Mouse (Mus musculus): ENCODE results near the gene Prr3. TPM values are rescaled to one million over a fixed set of nuclear protein-coding genes. Genes with fewer than 3 reads are reported as not detected.

Gene Prr3
- total and polyA plus RNA-seq, 3 experiments, result 4.0 to 32.0 (median 5.5) TPM

GRCm38 (mm10) chr17:36020191-36021073, 40.4 kb upstream of the Prr3 start, which contains the start of gene H2-T24:
Gene H2-T24, minus strand, starts transcription at chr17:36020560.
- peaks cover 47% of the 10 kb centered on the region for H3K79me2 ChIP-seq (replicated peaks; ENCODE audit: control insufficient read depth, extremely low read depth, insufficient read depth, poor library complexity, severe bottlenecking)
- H3K4me1 ChIP-seq (ENCODE audit: control insufficient read depth in 1 of 2, insufficient read depth in 2 of 2), result peaks cover 21 to 57% of the 10 kb centered on the region in 2 experiments
- peaks cover 4% of the 10 kb centered on the region for H3K9me3 ChIP-seq (replicated peaks; ENCODE audit: low read length)
- H3K36me3 ChIP-seq (replicated peaks in 1 of 2; ENCODE audit: control insufficient read depth in 1 of 2, insufficient read depth in 1 of 2, low read length in 1 of 2), result peaks cover 2 to 43% of the 10 kb centered on the region in 2 experiments
- in situ Hi-C loops (cut with MboI; ENCODE audit: low pct_ligation_motif_present, low pct_unique_long_range_greater_than_20kb, low sequenced_read_pairs) (no loop called here), dilution Hi-C loops (cut with MboI; ENCODE audit: extremely low pct_ligation_motif_present, extremely low pct_unique_long_range_greater_than_20kb, low sequenced_read_pairs) (no loop called here)
- H3K27ac ChIP-seq (ENCODE audit: insufficient read depth, low read depth), result peak within 1 kb of the TSS; percentile 94
- DNase-seq (ENCODE audit: extremely low read depth), result peak; percentile 71
- peak within 1 kb of the TSS; percentile 37 to 65 (median 42) for H3K4me3 ChIP-seq (replicated peaks in 1 of 3; ENCODE audit: low read depth in 2 of 3, low read length in 2 of 3, poor library complexity in 1 of 3)
- no peak for TF ChIP-seq PAX5 (IDR thresholded peaks at IDR 0.05; ENCODE audit: low read length)
- peak; percentile 45; the same call in 1 of the 2 replicates for TF ChIP-seq SIN3A (IDR thresholded peaks at IDR 0.05; ENCODE audit: low read length)
- 0 out of 2 replicates have a peak, but pooled peaks have one; percentile 9 for TF ChIP-seq CHD1 (IDR thresholded peaks at IDR 0.05; ENCODE audit: low read depth, low read length)
- peak; percentile 13; the same call in 1 of the 2 replicates for TF ChIP-seq MYC (IDR thresholded peaks at IDR 0.05; ENCODE audit: low read depth, low read length)
- peak; percentile 78 for TF ChIP-seq CHD2 (IDR thresholded peaks at IDR 0.05; ENCODE audit: low read length)
- no peak for TF ChIP-seq MAX (IDR thresholded peaks at IDR 0.05; ENCODE audit: low read length)
- no peak for TF ChIP-seq NELFE (IDR thresholded peaks at IDR 0.05; ENCODE audit: low read depth, low read length)
- no peak for TF ChIP-seq ZMIZ1 (IDR thresholded peaks at IDR 0.05; ENCODE audit: low read depth, low read length)
- no peak for TF ChIP-seq MAFK (IDR thresholded peaks at IDR 0.05; ENCODE audit: insufficient replicate concordance, low read length)
- no peak for TF ChIP-seq ZKSCAN1 (IDR thresholded peaks at IDR 0.05; ENCODE audit: borderline replicate concordance, low read depth, low read length)
- no peak for TF ChIP-seq TCF12 (IDR thresholded peaks at IDR 0.05; ENCODE audit: low read depth, low read length)
- no peak for TF ChIP-seq SMC3 (IDR thresholded peaks at IDR 0.05; ENCODE audit: low read depth, low read length)
- TF ChIP-seq POLR2A (IDR thresholded peaks at IDR 0.05; ENCODE audit: low read depth, low read length), result peak; percentile 44
- TF ChIP-seq USF1 (IDR thresholded peaks at IDR 0.05; ENCODE audit: low read depth, low read length), result no peak
- 0 out of 4 replicates have a peak, but pooled peaks of 1 of the 2 experiments have one; percentile 13 for TF ChIP-seq CTCF (conservative IDR thresholded peaks at IDR 0.05 in 1 of 2, IDR thresholded peaks at IDR 0.05 in 1 of 2; ENCODE audit: low read depth in 2 of 2, low read length in 2 of 2)
- no peak for TF ChIP-seq TBP (conservative IDR thresholded peaks at IDR 0.05; ENCODE audit: low read depth, low read length)
- TF ChIP-seq ZNF384 (IDR thresholded peaks at IDR 0.05; ENCODE audit: low read depth, low read length), result no peak
- no peak for TF ChIP-seq NRF1 (IDR thresholded peaks at IDR 0.05; ENCODE audit: low read depth, low read length)
- TF ChIP-seq RCOR1 (conservative IDR thresholded peaks at IDR 0.05; ENCODE audit: low read depth, low read length), result 0 out of 2 replicates have a peak, but pooled peaks have one; percentile 24
- no peak for TF ChIP-seq RAD21 (IDR thresholded peaks at IDR 0.05; ENCODE audit: low read depth, low read length)
- no peak; the same call in 1 of the 2 replicates for TF ChIP-seq MEF2A (IDR thresholded peaks at IDR 0.05; ENCODE audit: borderline replicate concordance, low read depth, low read length)
- no peak for TF ChIP-seq ELF1 (IDR thresholded peaks at IDR 0.05; ENCODE audit: low read depth, low read length)
- no peak for TF ChIP-seq KAT2A (IDR thresholded peaks at IDR 0.05; ENCODE audit: insufficient replicate concordance, low read length)
- TF ChIP-seq JUND (conservative IDR thresholded peaks at IDR 0.05; ENCODE audit: low read depth, low read length), result no peak
- TF ChIP-seq IRF4 (IDR thresholded peaks at IDR 0.05; ENCODE audit: low read depth, low read length), result peak; percentile 67
- no peak for TF ChIP-seq JUN (IDR thresholded peaks at IDR 0.05; ENCODE audit: insufficient read depth, low read depth, low read length)
- TF ChIP-seq ETS1 (conservative IDR thresholded peaks at IDR 0.05; ENCODE audit: low read depth, low read length), result no peak; the same call in 1 of the 2 replicates
- peak; percentile 67 for TF ChIP-seq MXI1 (IDR thresholded peaks at IDR 0.05; ENCODE audit: low read depth, low read length)
- TF ChIP-seq E2F4 (IDR thresholded peaks at IDR 0.05; ENCODE audit: insufficient replicate concordance, low read depth, low read length), result peak; percentile 16; the same call in 1 of the 2 replicates
- no peak for TF ChIP-seq POLR2AphosphoS2 (IDR thresholded peaks at IDR 0.05; ENCODE audit: low read depth, low read length)
- no peak for TF ChIP-seq BHLHE40 (IDR thresholded peaks at IDR 0.05; ENCODE audit: low read depth, low read length)
- no peak for TF ChIP-seq GABPA (IDR thresholded peaks at IDR 0.05; ENCODE audit: insufficient replicate concordance, low read depth, low read length)
- peak; percentile 71; the same call in 1 of the 2 replicates for TF ChIP-seq MAZ (IDR thresholded peaks at IDR 0.05; ENCODE audit: low read depth, low read length)
- no peak for TF ChIP-seq ZC3H11A (IDR thresholded peaks at IDR 0.05; ENCODE audit: low read depth, low read length)
- TF ChIP-seq UBTF (IDR thresholded peaks at IDR 0.05; ENCODE audit: low read depth, low read length), result no peak
- TF ChIP-seq EP300 (IDR thresholded peaks at IDR 0.05; ENCODE audit: low read length), result peak; percentile 49; the same call in 1 of the 2 replicates
- TF ChIP-seq USF2 (conservative IDR thresholded peaks at IDR 0.05; ENCODE audit: low read depth, low read length), result no peak
- TF ChIP-seq HCFC1 (IDR thresholded peaks at IDR 0.05; ENCODE audit: low read depth, low read length), result no peak
- peak within 1 kb of the TSS; percentile 29 for H3K9ac ChIP-seq (ENCODE audit: insufficient read depth, low read depth)
- H3K27me3 ChIP-seq (replicated peaks), result no peaks in the 10 kb centered on the region
- H3K4me2 ChIP-seq (ENCODE audit: insufficient read depth, low read depth, poor library complexity, severe bottlenecking), result peak within 1 kb of the TSS; percentile 76

Measured in CH12.LX (cell line).